Mouse (Mus musculus) ES-Bruce4 (cell line): ENCODE data around the gene Me3. TPM values are rescaled to one million over a fixed set of nuclear protein-coding genes. Genes with fewer than 3 reads are reported as not detected.

ENCODE experiments used
- H3K27ac ChIP-seq: 2 replicates; pipeline ENCODE4 v1.5.1; 2012; ENCODE audit warnings: low read length, inconsistent platforms; ENCODE audit not compliant: insufficient read depth
- H3K27me3 ChIP-seq: 2 replicates; pipeline ENCODE4 v1.6.1; 2012; ENCODE audit warnings: mild to moderate bottlenecking, low read length, inconsistent platforms; ENCODE audit not compliant: control insufficient read depth, poor library complexity, insufficient read depth, severe bottlenecking
- H3K36me3 ChIP-seq: 2 replicates; pipeline ENCODE4 v1.6.1; 2012; ENCODE audit warnings: inconsistent platforms, mild to moderate bottlenecking, low read length, moderate library complexity; ENCODE audit not compliant: control insufficient read depth, poor library complexity, insufficient read depth, severe bottlenecking
- H3K4me1 ChIP-seq: one replicate; pipeline ENCODE4 v1.8.1; 2011; ENCODE audit warnings: low read length; ENCODE audit not compliant: control insufficient read depth, insufficient read depth
- H3K4me3 ChIP-seq: 2 replicates; pipeline ENCODE4 v1.5.1; 2011; ENCODE audit warnings: low read depth, mild to moderate bottlenecking, low read length
- H3K9ac ChIP-seq: 2 replicates; pipeline ENCODE4 v1.6.1; 2012; ENCODE audit warnings: low read depth, mild to moderate bottlenecking, inconsistent platforms; ENCODE audit not compliant: poor library complexity, severe bottlenecking
- H3K9me3 ChIP-seq: replicated peaks from 2 replicates; pipeline ENCODE4 v1.6.1; 2012; ENCODE audit warnings: mild to moderate bottlenecking, low read length, inconsistent platforms; ENCODE audit not compliant: control insufficient read depth, poor library complexity, insufficient read depth, severe bottlenecking
- CTCF ChIP-seq: IDR thresholded peaks from one replicate; pipeline ENCODE4 v1.8.1; 2011; ENCODE audit warnings: low read depth, low read length
- EP300 ChIP-seq: IDR thresholded peaks from 2 replicates; pipeline ENCODE4 v1.6.1; 2011; ENCODE audit warnings: low read depth, low read length; ENCODE audit not compliant: insufficient read depth
- POLR2A ChIP-seq: IDR thresholded peaks from one replicate; pipeline ENCODE4 v1.8.1; 2011; ENCODE audit warnings: low read length; ENCODE audit not compliant: insufficient read depth
- polyA plus RNA-seq: library from polyadenylated mRNA; stranded (reverse); fragments of >200 nt; gene quantifications from 2 replicates; pipeline ENCODE4 v1.2.4, GENCODE M21; 2011; ENCODE audit warnings: low read depth; ENCODE audit not compliant: missing spikeins, insufficient read depth, insufficient read length

Me3 gene
- polyA plus RNA-seq, 1 experiment: 2.0 TPM

GRCm38 (mm10) chr7:89680891-89681290, 48.7 kb downstream of the Me3 start:
- no peak overlapping the region for H3K4me3 ChIP-seq
- H3K9ac ChIP-seq: no peak overlapping the region
- no peaks in the 10 kb centered on the region for H3K4me1 ChIP-seq
- H3K27ac ChIP-seq: no peak overlapping the region
- no peaks in the 10 kb centered on the region for H3K27me3 ChIP-seq
- TF ChIP-seq POLR2A (no peak), EP300 (no peak), CTCF (no peak)
- H3K36me3 ChIP-seq: no peaks in the 10 kb centered on the region
- H3K9me3 ChIP-seq: no peaks in the 10 kb centered on the region

GRCm38 (mm10) chr7:89681666-89682470, 49.7 kb downstream of the Me3 start:
- Histone ChIP-seq H3K27ac (no peak overlapping the region), H3K4me1 (no peaks in the 10 kb centered on the region), H3K27me3 (no peaks in the 10 kb centered on the region), H3K9me3 (no peaks in the 10 kb centered on the region), H3K4me3 (no peak overlapping the region), H3K9ac (no peak overlapping the region), H3K36me3 (no peaks in the 10 kb centered on the region)
- TF ChIP-seq POLR2A (no peak), CTCF (no peak), EP300 (no peak)

GRCm38 (mm10) chr7:89698186-89698585, 66.0 kb downstream of the Me3 start:
- TF ChIP-seq EP300 (no peak), CTCF (peak; percentile 82), POLR2A (no peak)
- H3K27ac ChIP-seq: no peak overlapping the region
- H3K4me1 ChIP-seq: no peaks in the 10 kb centered on the region
- H3K9me3 ChIP-seq: no peaks in the 10 kb centered on the region
- H3K9ac ChIP-seq: no peak overlapping the region
- H3K4me3 ChIP-seq: no peak overlapping the region
- H3K36me3 ChIP-seq: no peaks in the 10 kb centered on the region
- no peaks in the 10 kb centered on the region for H3K27me3 ChIP-seq

- no peak for TF ChIP-seq POLR2A
- no peak for TF ChIP-seq CTCF
- no peak for TF ChIP-seq EP300
- no peaks in the 10 kb centered on the region for H3K36me3 ChIP-seq
Observed at GRCm38 (mm10) chr7:89699668-89700350, 67.6 kb downstream of the Me3 start.

GRCm38 (mm10) chr7:89700511-89700910, 68.3 kb downstream of the Me3 start:
- Histone ChIP-seq H3K4me3 (no peak overlapping the region), H3K4me1 (no peaks in the 10 kb centered on the region), H3K36me3 (no peaks in the 10 kb centered on the region)

More at GRCm38 (mm10) chr7:89699668-89700350, 67.6 kb downstream of the Me3 start:
- no peaks in the 10 kb centered on the region for H3K4me1 ChIP-seq
- H3K9me3 ChIP-seq: no peaks in the 10 kb centered on the region
- no peak overlapping the region for H3K4me3 ChIP-seq
- no peak overlapping the region for H3K27ac ChIP-seq
- no peak overlapping the region for H3K9ac ChIP-seq
- no peaks in the 10 kb centered on the region for H3K27me3 ChIP-seq

GRCm38 (mm10) chr7:89710776-89711175, 78.6 kb downstream of the Me3 start:
- no peaks in the 10 kb centered on the region for H3K4me1 ChIP-seq
- no peaks in the 10 kb centered on the region for H3K27me3 ChIP-seq
- H3K9ac ChIP-seq: no peak overlapping the region
- H3K27ac ChIP-seq: no peak overlapping the region
- no peak overlapping the region for H3K4me3 ChIP-seq
- H3K9me3 ChIP-seq: no peaks in the 10 kb centered on the region; the same call in 1 of the 2 replicates
- no peaks in the 10 kb centered on the region for H3K36me3 ChIP-seq
- TF ChIP-seq EP300 (no peak), CTCF (no peak), POLR2A (no peak)

More at GRCm38 (mm10) chr7:89700511-89700910, 68.3 kb downstream of the Me3 start:
- no peaks in the 10 kb centered on the region for H3K27me3 ChIP-seq
- H3K9ac ChIP-seq: no peak overlapping the region
- no peak overlapping the region for H3K27ac ChIP-seq
- 0 out of 2 replicates have a peak, but pooled peaks cover 2% of the 10 kb centered on the region for H3K9me3 ChIP-seq
- no peak for TF ChIP-seq POLR2A
- TF ChIP-seq CTCF: no peak
- TF ChIP-seq EP300: no peak
